Mouse (Mus musculus) spleen, adult 18-20 months (tissue): ENCODE measurements around the gene Ireb2.
"Not testable (repeated sequence)": the region's sequence is repeated elsewhere in the genome, so short reads cannot be mapped to it uniquely, and the experiment has no call there.

ENCODE experiments used
- DNase-seq, 2 experiments: peaks; one replicate each; pipeline ENCODE4 v3.0.0; 2022; ENCODE audit warnings: mixed read lengths in 2 of 2

Ireb2 gene

DNA sequence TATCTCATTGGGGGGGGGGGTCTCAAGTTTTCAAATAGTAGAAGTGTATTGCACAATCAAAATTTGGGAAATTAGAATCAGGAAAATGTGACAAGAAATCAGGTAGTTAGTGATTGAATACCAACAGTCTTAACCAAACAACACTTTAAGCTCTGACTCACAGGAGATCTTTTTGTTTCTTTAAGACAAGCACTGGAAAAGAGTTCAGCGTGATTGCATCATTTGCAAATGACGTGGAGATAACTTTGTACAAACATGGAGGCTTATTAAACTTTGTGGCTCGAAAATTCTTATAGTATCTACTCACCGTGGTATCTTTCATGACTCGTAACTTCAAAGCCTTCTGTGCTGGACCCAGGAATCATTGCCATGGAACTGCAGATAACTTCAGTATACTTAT, 45.9 kb downstream of the Ireb2 start:
- no peak for DNase-seq

DNA sequence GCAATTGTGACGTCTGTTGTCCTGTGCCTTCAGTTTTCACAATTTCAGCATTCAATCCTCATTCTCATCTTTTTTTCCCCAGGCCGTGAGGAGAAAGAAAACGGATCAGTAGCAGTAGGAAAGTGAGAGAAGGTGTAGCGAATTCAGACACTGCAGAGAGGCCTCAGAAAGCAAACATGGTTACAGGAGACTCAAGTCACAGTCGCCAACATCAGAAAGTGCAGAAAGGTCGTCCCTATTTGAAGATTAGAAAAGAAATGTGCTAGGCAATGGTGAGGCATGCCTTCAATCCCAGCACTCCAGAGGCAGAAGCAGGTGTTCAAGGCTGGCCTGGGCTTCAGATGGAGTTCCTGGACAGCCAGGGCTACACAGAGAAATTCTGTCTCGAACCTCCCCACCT, 52.0 kb downstream of the Ireb2 start:
- no peak for DNase-seq

DNA sequence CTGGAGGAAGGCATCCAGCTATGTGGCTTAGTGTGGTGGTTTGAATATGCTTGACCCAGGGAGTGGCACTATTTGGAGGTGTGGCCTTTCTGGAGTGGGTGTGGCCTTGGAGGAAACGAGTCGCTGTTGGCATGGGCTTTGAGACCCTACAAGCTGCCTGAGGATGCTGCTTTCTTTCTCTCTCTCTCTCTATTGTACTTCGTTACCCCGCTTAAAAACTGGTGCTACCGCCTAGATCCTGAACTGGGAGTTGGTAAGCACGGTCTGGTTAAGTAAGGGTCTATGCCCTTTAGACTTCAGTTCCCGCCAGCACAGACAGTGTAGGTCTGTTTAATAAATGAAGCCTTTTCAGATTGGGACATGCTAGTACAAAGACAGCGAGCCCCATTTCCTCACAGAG, 52.8 kb downstream of the Ireb2 start:
- DNase-seq, result no peak

DNA sequence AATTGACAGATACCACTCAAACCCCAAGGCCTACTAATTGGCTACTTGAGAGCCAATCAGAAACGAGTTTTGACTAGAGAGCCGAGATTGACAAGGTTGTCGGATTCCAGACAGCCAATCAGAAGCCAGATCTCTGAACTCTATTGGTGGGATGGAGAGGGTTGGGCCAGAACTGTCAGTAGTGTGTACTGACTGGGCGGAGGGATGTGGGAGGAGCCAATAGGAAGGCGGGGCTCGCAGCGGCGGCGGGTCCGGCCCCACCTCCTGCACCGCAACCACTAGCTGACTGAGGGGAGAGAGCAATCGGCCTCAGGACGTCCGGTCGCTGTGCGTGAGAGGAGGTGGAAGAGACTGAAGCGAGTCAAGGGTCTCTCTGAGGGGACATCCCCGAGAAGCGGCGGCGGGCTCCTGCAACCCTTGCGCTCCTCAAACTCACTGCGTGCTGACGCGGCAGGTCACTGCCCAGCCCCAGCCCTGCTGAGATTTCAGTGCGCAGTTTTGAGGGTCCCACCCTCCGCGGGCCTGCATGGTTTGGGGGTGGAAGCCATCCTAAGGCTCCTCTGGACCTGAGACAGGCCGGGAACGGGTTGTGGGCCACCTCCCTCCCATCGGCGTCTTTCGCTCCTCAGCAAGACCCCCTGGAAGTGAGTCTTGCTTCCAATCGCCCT, 53.6 kb downstream of the Ireb2 start, which contains the start of gene Hykk:
Hykk (plus strand) TSS at position 274 of the 668 bp plus-strand sequence.
- DNase-seq, result peak; percentile 77 to 81

DNA sequence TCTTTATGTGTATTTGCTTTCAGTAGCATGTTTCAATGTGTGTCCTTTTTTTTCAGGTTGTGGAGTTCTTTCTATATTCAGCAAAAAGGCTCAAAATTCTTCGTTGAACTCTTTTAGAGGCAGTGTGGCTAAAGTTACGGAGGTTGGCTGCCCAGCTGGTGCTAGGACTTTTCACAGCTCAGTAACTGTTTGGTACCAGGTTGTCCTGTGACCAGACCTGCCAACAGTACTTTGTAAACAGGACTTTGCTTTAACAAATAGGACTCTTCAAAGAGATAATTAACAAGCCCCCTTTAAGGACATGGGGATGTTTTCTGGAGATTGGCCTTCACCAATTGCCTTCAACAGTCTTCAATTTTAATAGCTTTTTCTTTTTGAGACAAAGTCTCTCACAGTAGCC, 54.6 kb downstream of the Ireb2 start:
- no peak for DNase-seq

DNA sequence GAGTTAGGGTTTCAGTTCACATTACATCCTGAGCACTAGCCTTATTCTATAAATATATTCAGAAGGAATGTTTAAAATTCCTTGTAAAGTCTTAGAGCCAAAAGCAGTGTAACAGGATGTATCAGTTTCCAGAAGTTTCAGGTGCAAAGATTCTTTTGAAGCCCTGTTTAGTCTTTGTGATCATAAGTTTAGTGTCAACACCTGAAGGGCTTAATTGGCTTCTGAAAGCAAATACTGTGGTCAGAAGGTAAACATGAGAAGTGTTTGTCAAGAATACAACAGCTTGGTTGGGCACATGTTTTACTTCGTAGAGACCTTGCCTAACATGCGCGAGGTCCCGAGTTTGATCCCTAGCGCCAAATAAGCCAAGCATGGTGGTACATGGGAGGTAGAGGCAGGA, 55.2 kb downstream of the Ireb2 start:
- no peak for DNase-seq

DNA sequence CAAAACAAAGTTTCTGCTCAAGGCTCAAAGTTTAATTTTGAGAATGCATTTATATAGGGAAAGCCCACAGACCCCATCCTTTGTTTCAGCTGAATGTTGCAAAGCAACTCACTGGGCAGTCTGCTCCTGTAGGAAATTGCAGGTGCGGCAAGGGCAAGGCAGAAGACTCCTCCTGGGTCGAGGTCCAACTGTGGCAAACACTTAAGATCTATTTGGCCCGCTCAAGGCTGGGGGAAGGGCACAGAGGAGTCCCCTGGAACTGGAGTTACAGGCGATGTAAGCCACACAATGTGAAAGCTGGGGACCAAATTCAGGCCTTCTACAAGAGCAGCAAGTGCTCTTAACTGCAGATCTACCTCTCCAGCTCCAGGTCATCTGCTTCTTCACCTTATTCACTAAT, 56.4 kb downstream of the Ireb2 start:
- no peak for DNase-seq

DNA sequence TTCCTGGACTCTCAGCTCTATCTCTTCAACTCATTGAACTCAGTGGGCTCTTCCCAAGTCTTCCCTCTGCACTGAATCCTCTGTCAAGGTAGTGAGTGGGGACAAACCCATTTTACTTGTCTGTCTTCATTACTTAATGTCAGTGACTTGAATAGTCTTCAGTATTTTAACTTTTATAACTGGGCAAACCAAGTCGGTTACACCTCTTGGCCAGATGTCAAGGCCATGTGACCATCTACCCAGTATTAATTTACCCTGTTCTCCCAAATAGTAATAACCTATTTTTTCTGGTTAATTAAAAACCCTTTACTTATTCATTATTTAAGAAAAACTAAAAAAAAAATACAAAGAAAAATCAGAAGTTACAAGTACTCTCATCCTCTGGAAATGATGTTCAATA, 67.2 kb downstream of the Ireb2 start:
- no peak for DNase-seq

DNA sequence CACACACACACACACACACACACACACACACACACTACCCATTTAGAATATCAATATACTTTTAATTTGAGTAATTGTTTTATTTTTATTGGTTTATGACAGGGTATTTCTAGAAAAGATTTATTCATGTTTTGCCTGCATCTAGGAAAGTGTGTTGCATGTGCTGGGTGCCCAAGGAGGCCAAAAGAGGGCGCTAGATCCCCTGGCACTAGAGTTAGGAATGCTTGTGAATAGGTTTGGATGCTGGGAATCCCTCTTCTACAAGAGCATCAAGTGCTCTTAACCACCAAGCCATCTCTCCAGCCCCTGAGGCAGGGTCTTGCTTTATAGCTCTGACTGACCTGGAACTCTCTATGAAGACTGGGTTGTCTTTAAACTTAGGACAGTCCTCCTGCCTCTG, 68.2 kb downstream of the Ireb2 start:
- DNase-seq, result no peak

DNA sequence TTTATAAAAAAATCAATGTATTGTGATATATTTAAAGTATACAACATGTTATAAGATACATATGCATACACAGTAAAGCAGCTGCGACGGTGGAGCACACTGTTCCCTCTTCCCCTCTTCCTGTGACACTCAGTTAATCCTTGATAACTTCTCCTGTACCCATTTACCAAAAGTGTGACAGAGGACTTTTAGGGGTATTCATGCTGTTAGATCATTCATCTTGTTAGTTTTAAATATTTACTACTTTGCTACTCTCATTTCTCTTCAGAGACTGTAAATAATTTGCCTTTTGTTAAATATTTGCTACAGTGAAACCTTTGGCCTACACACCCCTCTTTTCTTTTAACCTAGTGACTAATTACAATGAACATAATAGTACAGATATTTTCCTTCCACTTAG, 68.8 kb downstream of the Ireb2 start:
- no peak for DNase-seq

DNA sequence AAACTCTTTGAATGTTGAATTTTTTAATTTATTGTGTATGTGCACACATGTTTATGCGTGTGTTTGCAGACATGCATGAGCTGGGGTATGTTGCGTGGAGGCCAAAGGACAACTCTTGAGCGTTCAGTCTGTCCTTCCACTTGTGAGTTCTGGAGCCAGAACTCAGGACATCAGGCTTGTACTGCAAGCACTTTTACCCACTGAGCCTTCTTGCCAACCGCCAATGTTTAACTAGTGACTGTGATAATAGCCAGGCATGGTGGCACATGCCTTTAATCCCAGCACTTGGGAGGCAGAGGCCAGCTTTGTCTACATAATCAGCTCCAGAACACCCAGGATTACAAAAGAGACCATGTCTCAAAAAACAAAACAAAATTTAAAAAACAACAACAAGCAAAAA, 78.5 kb downstream of the Ireb2 start:
- DNase-seq, result no peak

DNA sequence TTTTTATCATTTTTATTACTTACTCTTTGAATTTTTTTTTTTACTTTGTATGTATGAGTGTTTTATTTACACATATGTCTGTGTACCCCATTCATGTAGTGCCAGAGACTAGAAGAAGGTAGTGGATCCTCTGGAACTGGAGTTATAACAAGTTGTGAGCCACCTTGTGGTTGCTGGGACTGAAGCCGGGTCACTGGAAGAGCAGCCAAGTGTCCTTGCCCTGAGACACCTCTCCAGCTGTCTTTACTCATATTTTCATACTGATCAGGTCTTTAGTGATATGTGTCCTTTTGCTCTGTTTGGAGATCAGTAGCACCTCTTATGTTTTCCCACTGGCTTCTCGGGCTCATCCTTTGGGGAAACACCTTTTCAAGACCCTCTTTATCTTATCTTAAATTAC, 80.9 kb downstream of the Ireb2 start:
- no peak for DNase-seq

DNA sequence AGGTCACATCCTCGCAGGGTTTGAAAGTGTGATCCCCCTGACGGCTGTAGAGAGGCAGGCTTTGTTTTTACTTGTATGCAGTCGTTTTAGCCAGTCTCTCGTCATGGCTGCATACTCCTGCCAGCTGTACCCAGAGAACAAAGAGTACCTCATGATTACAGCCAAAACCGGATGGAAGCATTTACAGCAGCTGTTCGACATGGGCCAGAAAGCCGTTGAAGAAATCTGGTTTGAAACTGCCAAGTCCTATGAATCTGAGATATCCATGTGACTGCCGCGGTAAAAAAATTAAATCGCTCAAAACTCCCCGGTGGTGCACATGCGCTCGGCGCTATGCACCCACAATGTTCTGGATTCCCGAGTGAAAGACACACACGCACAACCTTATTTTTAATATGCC, 82.7 kb downstream of the Ireb2 start:
- no peak for DNase-seq

DNA sequence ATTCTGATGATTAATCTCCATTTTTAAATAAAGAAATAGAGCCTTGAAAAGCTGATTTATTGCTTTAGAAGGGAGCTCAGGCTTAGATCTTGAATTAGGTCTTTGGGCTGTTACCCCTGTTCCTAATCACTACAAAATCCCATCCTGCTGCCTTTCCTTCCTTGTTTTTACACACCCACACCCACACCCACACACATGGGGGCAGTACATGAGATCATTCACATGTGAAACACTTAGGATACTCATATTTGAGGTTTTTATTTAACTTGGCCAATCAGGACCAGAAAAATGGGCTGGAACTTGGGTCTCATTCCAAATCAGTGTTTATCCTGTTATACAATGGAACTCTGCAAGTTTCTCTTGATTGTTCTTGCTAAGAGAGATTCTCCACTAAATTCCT, 85.9 kb downstream of the Ireb2 start:
- DNase-seq, result no peak

DNA sequence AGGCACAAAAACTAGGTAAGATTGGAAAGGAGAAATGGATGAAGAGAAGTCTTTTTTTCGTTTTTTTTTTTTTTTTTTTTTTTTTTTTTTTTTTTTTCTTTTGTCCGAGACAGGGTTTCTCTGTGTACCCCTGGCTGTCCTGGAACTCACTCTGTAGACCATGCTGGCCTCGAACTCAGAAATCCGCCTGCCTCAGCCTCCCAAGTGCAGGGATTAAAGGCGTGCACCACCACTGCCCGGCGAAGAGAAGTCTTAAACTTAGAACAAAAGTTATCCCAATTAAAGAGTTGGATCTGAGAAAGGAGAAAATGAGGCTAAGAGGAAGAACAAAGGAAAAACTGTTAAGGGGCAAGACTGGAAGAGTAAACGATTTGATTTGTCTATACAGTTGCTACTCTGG, 86.6 kb downstream of the Ireb2 start:
- not testable (repeated sequence) for DNase-seq

DNA sequence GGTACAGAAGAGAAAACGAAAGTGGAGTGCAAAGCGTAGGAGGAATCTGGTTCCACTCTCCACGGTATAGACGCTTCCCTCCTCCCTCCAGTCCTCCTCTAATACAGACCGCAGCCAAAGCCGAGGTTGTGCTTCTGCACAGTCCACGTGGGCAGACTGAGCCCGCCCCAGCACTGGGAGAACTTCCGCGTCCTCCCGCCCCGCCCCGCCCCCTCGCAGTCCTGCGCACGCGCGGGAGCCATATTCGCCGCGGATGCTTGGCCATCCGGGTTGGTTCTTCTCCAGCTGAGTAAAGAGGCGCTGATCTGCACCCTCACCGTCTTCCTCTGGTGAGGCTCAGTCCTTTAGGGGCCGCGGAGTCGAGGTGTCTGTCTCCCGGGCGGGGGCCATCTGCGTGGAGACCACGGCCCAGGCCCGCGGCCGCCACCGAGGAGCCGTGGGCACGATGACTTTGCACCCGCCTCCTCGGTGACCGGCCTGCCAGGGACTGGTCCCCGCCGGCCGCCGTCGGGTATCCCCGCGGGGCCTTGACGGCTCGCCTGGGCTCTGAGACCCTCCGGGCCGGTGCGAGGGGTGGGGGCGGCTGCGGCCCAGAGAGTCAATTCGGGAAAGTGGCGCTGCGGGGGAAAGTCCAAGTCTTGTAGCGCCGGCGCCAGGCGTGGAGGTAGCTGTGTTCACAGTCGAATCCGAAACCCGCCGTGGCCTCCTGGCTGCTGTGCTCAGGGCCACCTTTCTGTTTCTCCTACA, 87.2 kb downstream of the Ireb2 start, which contains the start of the genes Psma4 and AY074887:
Psma4 (plus strand) TSS at position 216 of the 747 bp plus-strand sequence.
AY074887 (minus strand) TSS at position 424 of the 747 bp plus-strand sequence.
- DNase-seq, result peak; percentile 85 to 88

DNA sequence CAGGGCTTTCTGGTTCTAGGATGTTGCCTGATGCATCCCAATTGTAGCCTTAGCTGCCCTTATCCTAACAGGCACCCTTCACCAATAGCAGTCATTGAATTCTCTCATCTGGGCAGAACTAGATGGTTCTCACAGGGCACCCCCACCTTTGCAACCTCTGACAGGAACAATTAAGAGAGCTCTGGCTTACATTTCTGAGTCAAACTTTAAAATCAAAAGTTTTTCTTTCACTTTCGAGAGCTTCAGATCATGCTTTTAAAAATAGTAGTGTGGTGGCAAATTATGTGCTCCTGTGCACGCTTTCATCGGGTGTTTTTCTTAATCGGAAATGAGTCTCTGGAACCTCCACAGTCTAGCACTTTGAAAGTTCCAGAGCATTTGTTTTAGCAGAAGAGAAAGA, 97.5 kb downstream of the Ireb2 start:
- DNase-seq, result no peak
